Mouse (Mus musculus) ovary, postnatal 14 days (tissue): ENCODE results near the gene Kcnj10.
A peak's percentile ranks its signal among the peaks of the same experiment; 100 is the strongest.

Source experiments
- DNase-seq: peaks from one replicate; pipeline ENCODE4 v3.0.0; 2022; ENCODE audit warnings: low spot score

The Kcnj10 gene

GRCm38 (mm10) chr1:172311921-172312767 is 28.9 kb upstream of the Kcnj10 start:
- peak; percentile 77 for DNase-seq

DNA sequence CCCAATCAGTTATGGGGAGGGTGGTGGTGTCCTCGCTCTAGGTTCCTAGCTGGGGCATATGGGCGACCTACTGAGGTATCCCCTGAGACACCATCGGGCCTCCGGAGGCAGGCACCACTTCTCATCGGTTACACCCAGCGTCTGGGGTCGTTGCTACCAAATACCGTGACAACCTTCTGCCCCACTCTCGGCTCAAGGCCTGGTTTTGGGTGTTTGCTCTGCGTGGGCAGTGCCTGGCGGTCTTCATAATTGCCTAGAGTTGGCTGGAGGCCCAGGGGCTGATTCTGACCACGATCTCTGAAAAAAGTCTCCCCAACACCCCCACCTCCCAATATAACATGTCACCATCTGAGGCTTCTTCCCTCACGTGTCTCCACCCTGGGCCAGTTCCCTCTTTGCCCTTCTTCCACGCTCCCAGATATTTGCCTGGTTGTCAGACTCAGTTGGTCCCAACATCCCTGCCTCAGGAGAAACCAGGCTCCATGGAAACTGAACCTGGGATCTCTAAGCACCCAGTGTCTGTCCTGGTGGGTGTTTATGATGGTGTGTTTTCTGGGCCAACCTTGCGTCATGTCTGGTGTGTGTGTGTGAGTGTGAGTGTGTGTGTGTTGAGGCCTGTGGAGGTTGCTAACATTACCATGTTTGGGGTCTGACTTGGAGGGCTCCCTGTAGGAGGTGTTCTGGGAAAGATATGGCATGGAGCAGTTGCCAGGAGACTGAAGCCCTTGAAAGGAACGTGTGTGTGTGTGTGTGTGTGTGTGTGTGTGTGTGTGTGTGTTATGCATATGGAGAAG is 28.0 kb upstream of the Kcnj10 start:
- DNase-seq: no peak

DNA sequence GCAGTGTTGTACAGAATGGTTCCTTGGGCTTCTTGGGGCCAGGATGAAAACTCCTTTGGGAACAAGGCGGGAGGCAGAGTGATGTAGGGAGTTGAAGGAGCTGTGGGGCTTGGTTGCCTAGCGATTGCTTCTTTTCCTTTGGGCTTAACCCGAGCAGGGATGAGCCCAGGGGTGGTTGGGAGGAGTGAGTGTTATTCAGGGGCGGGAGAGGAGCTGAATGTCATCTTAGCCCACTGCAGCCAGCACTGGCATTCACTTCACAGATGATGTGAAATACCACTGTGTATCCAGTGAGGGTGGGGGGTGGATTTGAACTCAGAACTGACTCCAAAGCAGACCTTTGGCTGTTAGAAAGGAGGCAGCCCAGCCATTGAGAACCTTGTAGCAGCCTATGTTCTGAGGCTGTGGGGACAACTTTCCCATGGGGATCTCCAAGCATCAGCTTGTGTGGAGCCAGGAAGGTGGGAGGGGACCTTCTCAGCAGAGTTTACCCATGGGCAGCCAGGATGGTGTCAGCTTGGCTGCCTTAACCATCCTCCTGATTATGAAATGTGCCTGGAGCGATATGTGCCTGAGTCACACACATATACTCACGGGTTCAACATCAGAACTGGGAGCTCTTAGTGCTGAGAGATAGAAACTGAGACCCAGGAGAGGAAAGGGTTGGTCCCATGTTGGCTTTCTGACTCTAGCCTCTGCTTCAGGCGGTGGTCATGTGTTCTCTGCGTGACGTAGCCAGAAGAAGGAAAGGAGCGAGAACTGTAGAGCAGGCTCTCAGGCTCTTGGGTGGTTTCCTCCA is 27.2 kb upstream of the Kcnj10 start:
- DNase-seq: no peak

GRCm38 (mm10) chr1:172314911-172315310 is 26.1 kb upstream of the Kcnj10 start:
- DNase-seq: no peak

- DNase-seq: no peak
Observed at GRCm38 (mm10) chr1:172317431-172317830, 23.6 kb upstream of the Kcnj10 start.

GRCm38 (mm10) chr1:172317946-172318345 is 23.1 kb upstream of the Kcnj10 start:
- no peak for DNase-seq

- no peak for DNase-seq
Observed at GRCm38 (mm10) chr1:172318424-172319035, 22.5 kb upstream of the Kcnj10 start.

- no peak for DNase-seq
Observed at GRCm38 (mm10) chr1:172319346-172319745, 21.7 kb upstream of the Kcnj10 start.

GRCm38 (mm10) chr1:172319921-172320411 is 21.0 kb upstream of the Kcnj10 start:
- DNase-seq: no peak

GRCm38 (mm10) chr1:172322725-172323124 is 18.3 kb upstream of the Kcnj10 start:
- DNase-seq: no peak

DNA sequence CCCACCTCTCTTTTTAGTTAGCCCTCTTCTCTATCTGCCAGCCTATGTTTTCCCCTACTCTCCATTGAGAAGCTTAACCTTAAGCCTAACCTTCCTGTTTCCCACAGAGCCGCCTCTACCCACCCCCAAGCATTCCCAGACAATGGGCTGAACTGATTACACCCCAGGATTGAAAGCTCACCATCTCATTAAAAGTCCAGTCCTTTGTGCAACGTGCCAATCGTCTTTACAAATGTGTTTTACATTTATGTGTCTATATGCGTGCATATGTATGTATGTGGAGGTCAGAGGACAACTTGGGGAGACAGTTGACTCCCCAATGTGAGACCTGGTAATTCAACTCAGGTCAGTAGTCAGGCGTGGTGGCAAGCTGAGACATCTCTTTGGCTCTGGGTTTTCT is 17.7 kb upstream of the Kcnj10 start:
- DNase-seq: no peak

DNA sequence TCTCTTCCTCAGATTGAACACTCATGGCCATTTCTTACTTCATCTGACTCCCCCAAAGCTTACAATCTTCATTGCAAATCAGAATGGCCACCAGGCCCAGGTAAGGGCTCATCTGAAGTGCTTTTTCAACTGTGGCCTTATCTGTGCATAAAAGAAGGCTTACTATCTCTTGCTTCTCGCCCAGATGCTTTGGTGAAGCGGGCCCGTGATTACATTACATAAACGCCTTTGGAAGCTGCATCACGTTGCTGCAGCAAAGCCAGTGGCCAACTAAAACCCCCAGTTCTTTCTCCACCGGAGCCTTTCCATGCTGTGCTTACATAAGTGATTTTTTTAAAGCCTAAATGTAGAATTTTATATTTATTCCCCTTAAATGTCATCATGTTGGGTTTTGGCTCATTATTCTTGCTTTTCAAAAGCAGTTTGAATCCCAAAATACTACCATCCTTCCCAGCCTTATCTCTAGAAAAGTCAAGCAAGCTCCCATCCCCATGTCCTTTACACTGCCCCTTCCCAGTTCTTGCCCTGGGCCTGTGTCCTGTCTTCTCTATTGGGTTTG is 17.1 kb upstream of the Kcnj10 start:
- DNase-seq: no peak

- peak; percentile 74 for DNase-seq
Observed at GRCm38 (mm10) chr1:172324725-172325124, 16.3 kb upstream of the Kcnj10 start.

DNA sequence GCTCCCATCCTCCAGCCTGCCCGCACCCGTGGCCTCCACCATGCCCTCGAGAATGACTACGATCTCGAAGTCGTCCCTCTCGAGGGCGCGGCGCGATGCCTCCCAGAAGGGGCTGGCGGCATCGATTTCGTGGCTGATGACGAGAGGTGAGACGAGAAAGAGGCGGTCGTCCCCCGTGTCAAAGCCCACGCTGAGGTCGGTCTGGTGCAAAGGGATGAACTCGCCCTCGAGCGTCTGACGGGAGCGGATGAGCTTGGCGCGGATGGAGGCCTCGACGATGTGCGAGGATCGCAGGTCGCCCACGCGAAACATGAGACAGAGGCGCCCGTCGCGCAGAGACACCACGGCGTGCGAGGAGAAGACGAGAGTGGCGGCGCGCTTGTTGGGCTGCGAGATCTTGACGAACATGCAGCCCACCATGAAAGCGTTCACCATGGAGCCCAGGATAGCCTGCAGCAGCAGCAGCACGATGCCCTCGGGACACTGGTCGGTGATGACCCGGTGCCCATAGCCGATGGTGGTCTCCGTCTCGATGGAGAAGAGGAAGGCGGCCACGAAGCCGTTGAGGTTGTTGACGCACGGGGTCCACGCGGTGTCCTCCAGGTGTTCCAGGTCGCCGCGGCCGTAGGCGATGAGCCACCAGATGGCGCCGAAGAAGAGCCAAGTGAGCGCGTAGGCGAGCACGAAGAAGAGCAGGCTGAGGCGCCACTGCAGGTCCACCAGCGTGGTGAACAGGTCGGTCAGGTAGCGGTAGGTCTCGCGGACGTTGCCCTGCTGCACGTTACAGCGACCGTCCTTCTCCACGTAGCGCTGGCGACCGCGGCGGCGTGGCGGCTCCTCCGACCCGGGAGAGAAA is 15.1 kb upstream of the Kcnj10 start:
- DNase-seq: peak; percentile 42

DNA sequence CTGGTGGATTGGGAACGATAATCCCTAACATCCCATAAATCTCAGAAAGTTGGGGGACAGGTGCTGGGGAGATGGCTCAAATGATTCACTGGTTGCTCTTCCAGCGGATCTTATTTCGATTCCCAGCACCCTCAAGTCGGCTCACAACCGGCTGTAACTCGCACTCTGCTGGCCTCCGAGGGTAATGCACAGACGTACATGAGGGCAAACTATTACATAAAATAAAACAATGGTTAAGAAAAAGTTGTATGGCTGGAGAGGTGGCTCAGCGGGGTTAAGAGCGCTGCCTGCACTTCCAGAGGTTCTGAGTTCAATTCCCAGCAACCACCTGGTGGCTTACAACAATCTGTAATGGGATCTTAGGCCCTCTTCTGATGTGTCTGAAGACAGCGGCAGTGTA is 14.3 kb upstream of the Kcnj10 start:
- DNase-seq: no peak

- DNase-seq: no peak
Observed at GRCm38 (mm10) chr1:172327206-172328001, 13.6 kb upstream of the Kcnj10 start.

DNA sequence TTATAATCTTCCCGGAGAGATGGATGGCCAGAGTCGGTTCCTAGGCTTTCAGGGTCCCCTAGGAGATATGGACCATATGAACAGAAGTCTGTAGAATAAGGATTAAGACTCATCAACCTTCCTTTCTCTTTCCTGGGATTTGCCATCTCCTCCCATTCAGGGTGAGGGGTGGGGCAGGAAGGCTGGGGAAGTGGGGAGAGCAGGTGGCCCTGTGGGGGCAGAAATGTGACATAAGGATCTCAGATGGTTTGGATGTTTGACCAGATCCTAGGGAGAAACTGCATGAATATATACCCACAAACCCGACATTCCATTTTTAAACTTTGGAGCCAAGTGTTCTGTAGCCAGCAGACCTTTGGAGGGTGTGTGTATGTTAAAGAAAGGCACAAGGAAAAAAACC is 13.0 kb upstream of the Kcnj10 start:
- DNase-seq: no peak

DNA sequence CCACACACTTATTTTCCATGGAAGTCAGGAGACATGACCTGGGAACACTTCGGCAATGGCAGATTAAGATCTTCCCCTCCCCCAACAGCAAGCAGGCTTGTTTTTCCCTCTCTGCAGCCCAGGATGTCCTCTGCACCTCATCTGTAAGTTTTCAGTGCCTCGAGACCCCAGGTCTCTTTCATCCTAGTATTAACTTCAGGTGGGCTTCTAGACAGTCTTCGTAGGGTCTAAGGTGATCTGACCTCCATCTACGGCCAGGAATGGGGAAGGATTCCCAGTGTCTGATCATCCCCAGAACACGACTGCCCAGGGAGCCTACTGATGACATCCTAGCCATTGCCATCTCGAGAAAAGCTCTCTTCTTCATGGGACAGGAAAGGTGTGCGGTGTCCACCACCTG is 12.5 kb upstream of the Kcnj10 start:
- no peak for DNase-seq

GRCm38 (mm10) chr1:172329131-172329530 is 11.9 kb upstream of the Kcnj10 start, which contains the start of gene Kcnj9:
TSS of gene Kcnj9 (minus strand) at chr1:172329318.
- DNase-seq: no peak

DNA sequence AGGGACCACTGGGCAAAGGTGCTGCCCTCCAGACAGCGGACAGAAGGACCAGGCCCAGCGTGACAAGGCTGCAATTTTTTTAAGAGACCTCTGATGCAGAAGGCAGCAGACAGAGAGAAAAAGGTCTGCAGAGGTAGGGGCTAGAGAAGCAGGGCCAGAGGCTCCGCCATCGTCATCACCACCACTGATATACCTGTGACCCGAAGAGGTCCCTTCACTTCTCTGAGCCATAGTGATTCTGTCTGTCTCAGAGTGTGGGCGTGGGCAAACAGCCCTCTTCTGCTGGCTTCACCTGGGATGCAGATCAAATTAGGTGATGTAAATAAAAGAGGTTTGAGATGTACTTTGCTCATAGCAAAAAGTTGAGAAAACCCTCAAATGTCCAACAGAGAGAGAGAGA is 11.4 kb upstream of the Kcnj10 start:
- no peak for DNase-seq
